Mouse (Mus musculus): ENCODE measurements around the gene Depdc1b. TPM values are rescaled to one million over a fixed set of nuclear protein-coding genes. Genes with fewer than 3 reads are reported as not detected.

Depdc1b gene
- total RNA-seq, 2 experiments from 2014 or later = 0.95 to 1.7 TPM

Other genes starting within 250 kb of the Depdc1b start
- 10 to 100 TPM; 23.5 to 24.7 TPM for gene Ndufaf2, start 157.7 kb upstream of the Depdc1b start, total RNA-seq (2021)
- 10 to 100 TPM; 27.3 to 29.9 TPM for gene Ercc8, start 157.6 kb upstream of the Depdc1b start, total RNA-seq (2021)
- 1 to 10 TPM; 4.6 to 5.9 TPM for gene Elovl7, start 101.9 kb upstream of the Depdc1b start, total RNA-seq (2021)
- gene Pde4d, start 133.6 kb downstream of the Depdc1b start, total RNA-seq (2021) = 100 to 1,000 TPM; 108 to 120 TPM

All from left cerebral cortex, postnatal 10 days (tissue).